Mouse (Mus musculus) forebrain, embryonic 11.5 days (tissue): ENCODE results near the gene Mettl7a3. TPM values are rescaled to one million over a fixed set of nuclear protein-coding genes. Genes with fewer than 3 reads are reported as not detected.
A peak's percentile ranks its signal among the peaks of the same experiment; 100 is the strongest.
"Not testable (repeated sequence)": the region's sequence is repeated elsewhere in the genome, so short reads cannot be mapped to it uniquely, and the experiment has no call there.

Experiments
- ATAC-seq: fragments of 200-750 bp; cut with Nextera tagmentation; replicated peaks from 2 replicates; pipeline ENCODE4 v1.8.0; 2017; ENCODE audit warnings: moderate TSS enrichment; ENCODE audit not compliant: low FRiP score
- DNase-seq: peaks from one replicate; pipeline ENCODE4 v3.0.0-alpha.2; 2017; ENCODE audit warnings: low spot score
- H3K27ac ChIP-seq: fragments of 300-500 bp; sonication (generic); 2 replicates; pipeline ENCODE4 v1.5.1; 2014; ENCODE audit warnings: low read depth, low read length
- H3K27me3 ChIP-seq: fragments of 300-500 bp; sonication (generic); 2 replicates; pipeline ENCODE4 v1.6.1; 2014; ENCODE audit warnings: mild to moderate bottlenecking, low read length, mixed read lengths; ENCODE audit not compliant: control insufficient read depth, insufficient read depth
- H3K36me3 ChIP-seq: fragments of 300-500 bp; sonication (generic); 2 replicates; pipeline ENCODE4 v1.6.1; 2014; ENCODE audit warnings: mild to moderate bottlenecking, low read length, moderate library complexity, mixed read lengths; ENCODE audit not compliant: control insufficient read depth, insufficient read depth
- H3K4me1 ChIP-seq: fragments of 300-500 bp; sonication (generic); replicated peaks from 2 replicates; pipeline ENCODE4 v1.6.1; 2014; ENCODE audit warnings: low read length, mixed read lengths; ENCODE audit not compliant: control insufficient read depth, insufficient read depth
- H3K4me2 ChIP-seq: fragments of 300-500 bp; sonication (generic); 2 replicates; pipeline ENCODE4 v1.6.1; 2014; ENCODE audit warnings: low read depth, mild to moderate bottlenecking, low read length, moderate library complexity, mixed read lengths; ENCODE audit not compliant: severe bottlenecking
- H3K4me3 ChIP-seq: fragments of 300-500 bp; sonication (generic); 2 replicates; pipeline ENCODE4 v1.5.1; 2014; ENCODE audit warnings: low read depth, low read length
- H3K9ac ChIP-seq: fragments of 300-500 bp; sonication (generic); 2 replicates; pipeline ENCODE4 v1.6.1; 2014; ENCODE audit warnings: low read length
- H3K9me3 ChIP-seq: fragments of 300-500 bp; sonication (generic); 2 replicates; pipeline ENCODE4 v1.6.1; 2016; ENCODE audit warnings: low read length, mixed read lengths; ENCODE audit not compliant: control insufficient read depth
- WGBS: fragments of 180-500 bp; shearing (Covaris S2); extraction: QIAGEN DNeasy Blood & Tissue Kit; methylation state at CpG from one replicate; pipeline ENCODE4 v1.1.7; 2014; 5-methylcytosine and 5-hydroxymethylcytosine counted together
- polyA plus RNA-seq: library from polyadenylated mRNA; unstranded; fragments of >200 nt; fragmentation: Nextera tagmentation; extraction: Ambion mirVana; gene quantifications from 2 replicates; pipeline ENCODE4 v1.2.1, GENCODE M21; 2014

Gene Mettl7a3
- polyA plus RNA-seq, 1 experiment from 2014 or later: not detected

DNA sequence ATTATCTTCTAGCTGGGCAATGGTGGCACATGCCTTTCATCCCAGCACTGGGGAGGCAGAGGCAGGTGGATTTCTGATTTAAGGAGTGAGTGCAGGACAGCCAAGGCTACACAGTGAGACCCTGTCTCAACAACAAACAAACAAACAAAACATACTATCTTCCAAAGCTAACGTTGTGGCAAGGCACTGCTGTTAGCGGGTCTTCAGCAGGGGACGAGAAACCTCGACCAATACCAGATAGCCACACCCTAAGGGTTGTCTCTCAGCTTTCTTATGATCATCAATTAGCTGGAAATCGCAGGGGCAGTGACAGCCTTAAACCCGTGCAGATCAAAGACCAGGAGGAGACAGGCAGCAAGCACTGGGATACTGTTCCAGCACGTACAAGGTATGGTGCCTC is 29.5 kb downstream of the Mettl7a3 start, which contains the start of gene Higd1c:
Gene Higd1c, plus strand, starts transcription at position 301 of the 400 bp plus-strand sequence.
- no peak within 1 kb of the TSS for H3K4me3 ChIP-seq
- no peak for ATAC-seq
- WGBS: 87% methylated on average over 7 of the region's 7 CpGs

GRCm38 (mm10) chr15:100365967-100366366 is 31.2 kb downstream of the Mettl7a3 start:
- not testable (repeated sequence) for ATAC-seq

More for the DNA sequence above, 29.5 kb downstream of the Mettl7a3 start, which contains the start of gene Higd1c:
- no peak for DNase-seq
- H3K9me3 ChIP-seq: no peaks in the 10 kb centered on the region
- no peaks in the 10 kb centered on the region for H3K27me3 ChIP-seq
- H3K4me2 ChIP-seq: no peak within 1 kb of the TSS
- no peak within 1 kb of the TSS for H3K27ac ChIP-seq
- no peaks in the 10 kb centered on the region for H3K36me3 ChIP-seq
- H3K4me1 ChIP-seq: no peaks in the 10 kb centered on the region
- no peak within 1 kb of the TSS for H3K9ac ChIP-seq

GRCm38 (mm10) chr15:100367119-100367518 is 32.4 kb downstream of the Mettl7a3 start:
- no peak for ATAC-seq
- Histone ChIP-seq H3K9me3 (no peaks in the 10 kb centered on the region), H3K4me2 (no peak overlapping the region), H3K36me3 (no peaks in the 10 kb centered on the region), H3K27ac (no peak overlapping the region), H3K9ac (no peak overlapping the region), H3K4me1 (no peaks in the 10 kb centered on the region), H3K4me3 (no peak overlapping the region), H3K27me3 (no peaks in the 10 kb centered on the region)
- 85% methylated on average over 7 of the region's 7 CpGs for WGBS
- no peak for DNase-seq

More at GRCm38 (mm10) chr15:100365967-100366366, 31.2 kb downstream of the Mettl7a3 start:
- WGBS: 80% methylated on average over 9 of the region's 9 CpGs
- H3K36me3 ChIP-seq, H3K4me1 ChIP-seq, H3K27ac ChIP-seq, H3K9ac ChIP-seq, H3K27me3 ChIP-seq, H3K4me3 ChIP-seq, H3K9me3 ChIP-seq, H3K4me2 ChIP-seq: not testable (repeated sequence)
- DNase-seq: peak; percentile 14

DNA sequence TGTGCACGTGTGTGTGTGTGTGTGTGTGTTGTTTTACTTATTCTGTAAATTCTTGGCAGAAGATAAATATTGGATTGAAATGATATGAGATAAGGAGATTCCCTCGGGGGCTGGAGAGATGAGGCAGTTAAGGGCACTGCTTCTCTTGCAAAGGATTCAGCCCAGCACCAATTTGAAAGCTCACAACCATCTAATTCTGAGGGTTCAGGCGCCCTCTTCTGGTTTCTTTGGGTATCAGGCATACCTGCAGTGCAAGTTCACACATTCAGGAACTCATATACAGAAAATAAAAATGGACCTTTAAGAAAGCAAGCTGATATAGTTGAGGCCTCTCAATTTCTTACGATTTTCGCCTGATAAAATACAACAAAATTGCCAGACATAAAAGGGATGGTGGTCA is 40.3 kb downstream of the Mettl7a3 start:
- Histone ChIP-seq H3K4me2 (no peak overlapping the region), H3K27me3 (no peaks in the 10 kb centered on the region), H3K9ac (no peak overlapping the region), H3K27ac (no peak overlapping the region), H3K36me3 (no peaks in the 10 kb centered on the region), H3K4me3 (no peak overlapping the region), H3K4me1 (no peaks in the 10 kb centered on the region), H3K9me3 (no peaks in the 10 kb centered on the region)
- DNase-seq (peak; percentile 71), ATAC-seq (no peak)
- WGBS: 44% methylated on average over 5 of the region's 5 CpGs

DNA sequence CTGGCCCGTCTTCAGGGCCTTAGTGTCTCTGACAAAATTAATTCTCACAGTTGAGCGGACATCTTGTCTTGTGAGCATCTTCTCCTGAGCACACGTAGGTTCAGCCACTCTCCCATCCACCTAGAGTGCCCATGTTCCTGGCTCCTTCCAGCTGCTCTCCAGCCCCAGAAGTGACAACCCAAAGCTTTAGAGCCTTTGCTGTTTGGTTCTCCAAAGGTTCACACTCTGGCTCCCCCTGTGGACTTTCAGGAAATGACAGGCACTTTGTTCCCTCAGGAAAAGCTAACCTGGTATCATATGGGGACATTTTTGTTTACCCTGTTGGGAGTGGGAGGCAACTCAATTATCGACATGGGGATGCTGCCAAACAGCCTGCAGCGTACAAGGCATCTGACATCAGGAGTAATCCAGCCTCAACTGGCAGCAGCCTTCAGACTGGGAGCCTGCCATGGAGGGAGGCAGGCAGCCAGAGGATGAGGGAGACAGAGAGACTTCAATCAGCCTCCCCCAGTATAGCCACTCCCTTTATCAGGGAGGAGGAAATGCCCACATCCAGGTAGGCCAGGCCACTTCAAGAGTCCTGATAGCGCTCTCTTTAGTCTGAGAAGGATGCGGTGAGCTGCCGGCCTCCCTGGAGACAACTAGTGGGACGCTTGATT is 43.2 kb downstream of the Mettl7a3 start:
- not testable (repeated sequence) for DNase-seq, H3K27ac ChIP-seq, ATAC-seq, H3K9me3 ChIP-seq, H3K27me3 ChIP-seq, H3K4me2 ChIP-seq, H3K4me3 ChIP-seq, H3K9ac ChIP-seq, H3K36me3 ChIP-seq, H3K4me1 ChIP-seq
- 31% methylated on average over 3 of the region's 9 CpGs for WGBS

DNA sequence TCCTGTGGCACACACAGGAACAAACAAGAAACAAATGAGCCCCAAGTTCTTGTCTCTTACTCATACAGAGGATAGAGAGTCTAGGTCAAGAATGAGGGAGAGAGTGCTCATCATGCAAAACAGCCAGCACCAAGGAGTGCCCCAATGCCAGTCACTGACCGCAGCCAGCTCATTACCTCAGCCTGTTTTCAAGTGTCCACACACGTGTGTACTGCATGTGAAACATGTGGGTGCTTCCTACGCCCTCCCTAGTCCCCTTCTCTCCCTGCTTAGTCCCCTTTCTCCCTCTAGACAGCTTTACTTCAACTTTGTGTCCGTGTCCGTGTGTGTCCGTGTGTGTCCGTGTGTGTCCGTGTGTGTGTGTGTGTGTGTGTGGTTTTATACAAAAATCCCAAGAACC is 44.9 kb downstream of the Mettl7a3 start:
- H3K4me2 ChIP-seq: no peak overlapping the region
- no peak overlapping the region for H3K9ac ChIP-seq
- H3K4me3 ChIP-seq: no peak overlapping the region
- H3K4me1 ChIP-seq: no peaks in the 10 kb centered on the region
- H3K27ac ChIP-seq: no peak overlapping the region
- no peaks in the 10 kb centered on the region for H3K36me3 ChIP-seq
- WGBS: 91% methylated on average over 8 of the region's 8 CpGs
- H3K27me3 ChIP-seq: no peaks in the 10 kb centered on the region
- DNase-seq: peak; percentile 23
- no peak for ATAC-seq
- no peaks in the 10 kb centered on the region for H3K9me3 ChIP-seq

DNA sequence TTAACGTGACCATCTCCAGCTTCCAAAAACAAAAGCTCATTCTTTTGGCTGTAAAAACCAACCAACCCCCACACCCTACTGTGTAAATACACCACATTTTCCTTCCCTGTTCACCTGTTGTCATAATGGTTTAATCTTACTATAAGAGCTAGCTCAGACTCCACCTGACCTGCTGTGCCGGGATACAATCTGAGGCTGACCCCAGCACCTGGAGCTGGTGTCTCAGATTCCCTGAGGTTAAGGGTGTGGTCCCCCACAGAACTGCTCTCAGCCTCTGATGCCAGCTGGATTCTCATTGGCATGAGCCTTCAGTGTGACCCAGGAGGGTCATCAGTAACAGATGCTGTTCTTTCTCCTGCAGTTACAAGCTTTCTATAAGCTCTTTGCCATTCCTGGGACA is 45.4 kb downstream of the Mettl7a3 start:
- H3K27ac ChIP-seq: no peak overlapping the region
- WGBS: 70% methylated on average over 2 of the region's 2 CpGs
- H3K4me2 ChIP-seq: no peak overlapping the region
- H3K36me3 ChIP-seq: no peaks in the 10 kb centered on the region
- ATAC-seq (no peak), DNase-seq (peak; percentile 44)
- no peaks in the 10 kb centered on the region for H3K4me1 ChIP-seq
- H3K9ac ChIP-seq: no peak overlapping the region
- no peaks in the 10 kb centered on the region for H3K27me3 ChIP-seq
- no peak overlapping the region for H3K4me3 ChIP-seq
- no peaks in the 10 kb centered on the region for H3K9me3 ChIP-seq

DNA sequence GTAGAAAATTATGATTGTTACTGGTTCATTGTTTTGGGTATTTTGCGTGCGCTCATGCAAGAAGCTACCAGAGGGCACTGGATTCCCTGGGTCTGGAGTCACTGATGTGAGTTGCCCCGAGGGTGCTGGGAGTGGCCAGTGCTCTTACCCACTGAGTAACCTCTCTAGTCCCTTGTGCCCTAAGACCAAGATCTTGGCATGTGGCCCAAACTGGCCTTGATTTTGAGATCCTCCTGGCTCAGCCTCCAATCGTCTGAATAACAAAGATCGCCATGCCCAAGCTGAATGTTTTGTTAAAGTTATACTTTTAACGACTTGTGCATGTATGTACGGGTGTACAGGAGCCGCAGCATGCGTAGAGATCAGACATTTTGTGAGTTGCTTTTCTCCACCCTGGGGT is 51.0 kb downstream of the Mettl7a3 start:
- Histone ChIP-seq H3K4me2 (no peak overlapping the region), H3K36me3 (no peaks in the 10 kb centered on the region), H3K27ac (no peak overlapping the region), H3K4me1 (no peaks in the 10 kb centered on the region), H3K27me3 (no peaks in the 10 kb centered on the region), H3K9me3 (no peaks in the 10 kb centered on the region), H3K9ac (no peak overlapping the region), H3K4me3 (no peak overlapping the region)
- ATAC-seq (no peak), DNase-seq (no peak)
- 91% methylated on average over 9 of the region's 9 CpGs for WGBS

- WGBS: 96% methylated on average over 17 of the region's 17 CpGs
- H3K4me1 ChIP-seq: no peaks in the 10 kb centered on the region
- DNase-seq: no peak
- H3K27ac ChIP-seq: no peak overlapping the region
- no peak overlapping the region for H3K4me2 ChIP-seq
- H3K4me3 ChIP-seq: no peak overlapping the region
- no peak for ATAC-seq
- H3K9ac ChIP-seq: no peak overlapping the region
- H3K9me3 ChIP-seq: no peaks in the 10 kb centered on the region
- no peaks in the 10 kb centered on the region for H3K27me3 ChIP-seq
- H3K36me3 ChIP-seq: no peaks in the 10 kb centered on the region
Measured at GRCm38 (mm10) chr15:100387544-100388223, 53.0 kb downstream of the Mettl7a3 start.
